Mouse (Mus musculus): ENCODE data around the gene Scap. TPM values are rescaled to one million over a fixed set of nuclear protein-coding genes. Genes with fewer than 3 reads are reported as not detected.
"Not testable (repeated sequence)": the region's sequence is repeated elsewhere in the genome, so short reads cannot be mapped to it uniquely, and the experiment has no call there.

Scap gene
- polyA plus RNA-seq, 1 experiment from 2014 or later = 50.2 TPM

- Histone ChIP-seq H3K4me1 (no peaks in the 10 kb centered on the region), H3K4me2 (replicated peaks) (no peak overlapping the region), H3K9ac (replicated peaks) (no peak overlapping the region), H3K27me3 (no peaks in the 10 kb centered on the region), H3K36me3 (peaks cover 49% of the 10 kb centered on the region), H3K4me3 (no peak overlapping the region), H3K27ac (replicated peaks) (no peak overlapping the region), H3K9me3 (no peaks in the 10 kb centered on the region)
- WGBS = 92% methylated on average over 6 of the region's 6 CpGs
- no peak for ATAC-seq (replicated peaks)
Observed at GRCm38 (mm10) chr9:110315410-110315809, 17.7 kb upstream of the Scap start.

DNA sequence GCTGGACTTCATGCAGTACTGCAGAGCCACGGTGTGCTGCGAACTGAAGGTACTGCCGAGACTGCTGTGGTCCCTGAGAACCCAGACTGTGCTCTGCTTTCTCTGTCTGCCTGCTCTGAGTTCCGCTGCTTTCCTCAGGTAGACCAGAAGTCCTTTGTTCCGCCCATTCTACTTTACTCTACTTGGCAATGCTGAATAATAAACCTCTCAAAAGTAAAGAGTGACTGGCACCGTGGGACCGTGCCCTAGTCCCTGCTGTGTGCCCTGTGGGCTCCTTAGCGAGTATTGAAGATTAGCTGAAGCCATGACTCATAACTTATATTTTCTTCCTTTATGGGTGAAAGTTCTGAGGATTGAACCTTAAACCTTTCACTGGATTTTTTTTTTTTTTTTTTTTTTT, 17.2 kb upstream of the Scap start:
- H3K4me1 ChIP-seq = no peaks in the 10 kb centered on the region
- H3K36me3 ChIP-seq = peaks cover 46% of the 10 kb centered on the region
- H3K4me3 ChIP-seq = no peak overlapping the region
- no peaks in the 10 kb centered on the region for H3K9me3 ChIP-seq
- H3K27me3 ChIP-seq = no peaks in the 10 kb centered on the region
- H3K4me2 ChIP-seq (replicated peaks) = no peak overlapping the region
- no peak overlapping the region for H3K9ac ChIP-seq (replicated peaks)
- no peak overlapping the region for H3K27ac ChIP-seq (replicated peaks)
- WGBS = 94% methylated on average over 8 of the region's 8 CpGs
- ATAC-seq (replicated peaks) = no peak

- ATAC-seq (replicated peaks) = no peak
- Histone ChIP-seq H3K9ac (replicated peaks) (no peak overlapping the region), H3K9me3 (no peaks in the 10 kb centered on the region), H3K4me3 (no peak overlapping the region), H3K36me3 (peaks cover 47% of the 10 kb centered on the region), H3K27ac (replicated peaks) (no peak overlapping the region), H3K4me1 (no peaks in the 10 kb centered on the region), H3K4me2 (replicated peaks) (no peak overlapping the region), H3K27me3 (no peaks in the 10 kb centered on the region)
- 96% methylated on average over 8 of the region's 8 CpGs for WGBS
Observed at GRCm38 (mm10) chr9:110316503-110316902, 16.6 kb upstream of the Scap start.

- no peak overlapping the region for H3K4me3 ChIP-seq
- no peak overlapping the region for H3K9ac ChIP-seq (replicated peaks)
- H3K27me3 ChIP-seq = no peaks in the 10 kb centered on the region
- H3K4me2 ChIP-seq (replicated peaks) = no peak overlapping the region
- H3K4me1 ChIP-seq = no peaks in the 10 kb centered on the region
- WGBS = 85% methylated on average over 10 of the region's 10 CpGs
- peaks cover 25% of the 10 kb centered on the region for H3K36me3 ChIP-seq
- ATAC-seq (replicated peaks) = no peak
- H3K9me3 ChIP-seq = no peaks in the 10 kb centered on the region
- no peak overlapping the region for H3K27ac ChIP-seq (replicated peaks)
Observed at GRCm38 (mm10) chr9:110320769-110321168, 12.3 kb upstream of the Scap start.

DNA sequence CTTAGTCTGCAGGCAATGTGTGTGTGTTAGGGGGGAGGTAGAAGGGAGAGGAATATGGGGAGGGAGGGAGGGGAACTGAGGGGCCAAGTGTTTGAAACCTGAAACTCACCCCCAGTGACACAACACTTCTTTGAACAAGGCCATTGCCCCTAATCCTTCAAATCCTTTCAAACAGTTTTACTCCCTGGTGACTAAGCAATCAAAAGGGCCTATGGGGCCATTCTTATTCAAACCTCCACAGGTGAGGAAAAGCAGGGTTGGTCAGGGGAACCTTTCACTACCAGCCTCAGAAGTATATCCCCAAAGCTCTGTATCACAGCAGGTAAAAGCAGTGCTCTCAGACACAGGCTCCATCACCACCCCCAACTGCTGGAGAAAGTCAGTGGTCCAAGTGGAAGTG, 10.1 kb upstream of the Scap start:
- Histone ChIP-seq H3K9me3 (no peaks in the 10 kb centered on the region), H3K9ac (replicated peaks) (no peak overlapping the region), H3K27me3 (no peaks in the 10 kb centered on the region), H3K27ac (replicated peaks) (no peak overlapping the region), H3K4me2 (replicated peaks) (no peak overlapping the region), H3K36me3 (peaks cover 19% of the 10 kb centered on the region), H3K4me3 (no peak overlapping the region), H3K4me1 (no peaks in the 10 kb centered on the region)
- no peak for ATAC-seq (replicated peaks)

- no peak overlapping the region for H3K9ac ChIP-seq (replicated peaks)
- H3K4me3 ChIP-seq = no peak overlapping the region
- H3K27ac ChIP-seq (replicated peaks) = no peak overlapping the region
- H3K4me2 ChIP-seq (replicated peaks) = no peak overlapping the region
- H3K4me1 ChIP-seq = no peaks in the 10 kb centered on the region
- no peaks in the 10 kb centered on the region for H3K9me3 ChIP-seq
- H3K27me3 ChIP-seq = no peaks in the 10 kb centered on the region
- no peak for ATAC-seq (replicated peaks)
- 91% methylated on average over 1 of the region's 1 CpGs for WGBS
- H3K36me3 ChIP-seq = peaks cover 14% of the 10 kb centered on the region
Observed at GRCm38 (mm10) chr9:110324181-110324580, 8.9 kb upstream of the Scap start.

DNA sequence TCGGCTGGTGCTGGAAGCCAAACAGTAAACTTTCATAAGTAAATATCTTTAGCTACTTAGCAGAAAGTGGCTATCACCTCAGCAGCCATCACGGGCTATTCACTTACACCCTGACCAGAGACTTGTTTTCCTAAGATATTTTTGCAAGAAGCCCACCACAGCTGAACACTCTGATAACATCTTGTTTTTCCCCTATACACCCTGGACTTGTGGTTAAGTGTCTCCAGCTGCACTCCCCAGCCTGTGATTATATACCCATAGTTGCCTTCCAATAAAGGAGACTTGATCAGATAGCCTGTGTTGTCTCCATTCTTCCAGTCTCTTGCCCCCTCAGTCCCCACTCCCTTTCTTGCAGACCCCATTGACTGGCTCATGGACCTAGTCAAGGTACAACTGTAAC, 4.9 kb upstream of the Scap start:
- Histone ChIP-seq H3K36me3 (no peaks in the 10 kb centered on the region), H3K4me2 (replicated peaks) (no peak overlapping the region), H3K9ac (replicated peaks) (no peak overlapping the region), H3K27ac (replicated peaks) (no peak overlapping the region), H3K9me3 (no peaks in the 10 kb centered on the region), H3K27me3 (no peaks in the 10 kb centered on the region), H3K4me1 (no peaks in the 10 kb centered on the region), H3K4me3 (no peak overlapping the region)
- WGBS = 85% methylated on average over 2 of the region's 2 CpGs
- ATAC-seq (replicated peaks) = no peak

DNA sequence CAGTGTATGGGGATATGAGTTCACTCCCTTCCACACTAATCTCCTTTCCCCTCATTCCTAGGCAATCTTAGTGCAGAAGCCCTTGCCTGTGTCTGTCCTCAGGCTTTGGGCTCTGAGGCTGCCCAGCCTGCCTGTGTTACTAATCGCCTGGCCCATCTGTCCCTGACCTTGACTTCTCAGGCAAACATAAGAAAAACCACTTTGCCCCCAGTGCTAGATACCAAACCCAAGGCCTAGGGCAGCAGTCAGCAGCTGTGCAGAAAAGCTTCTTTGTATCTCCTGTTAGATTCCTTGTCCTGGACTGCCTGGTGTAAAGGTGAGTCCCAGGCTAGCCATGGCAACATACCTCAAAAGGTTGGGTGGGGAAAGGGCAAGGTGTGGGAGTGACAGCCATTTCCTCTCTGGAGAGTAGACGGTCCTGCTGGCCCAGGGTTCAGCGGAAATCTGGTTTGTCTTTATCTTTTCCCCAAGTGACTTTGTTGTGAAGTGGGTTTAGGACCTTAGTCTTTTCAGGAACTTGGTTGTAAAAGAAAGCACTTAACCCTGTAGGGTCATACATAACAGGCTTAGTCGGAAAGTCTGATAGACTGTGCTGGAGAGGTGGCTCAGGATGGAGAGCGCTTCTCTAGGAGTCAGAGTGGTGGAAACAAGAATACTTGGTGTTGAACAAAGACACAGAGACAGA, 4.0 kb upstream of the Scap start:
- Histone ChIP-seq H3K4me1 (peaks cover 3% of the 10 kb centered on the region), H3K27me3 (no peaks in the 10 kb centered on the region), H3K36me3 (no peaks in the 10 kb centered on the region), H3K9me3 (no peaks in the 10 kb centered on the region), H3K27ac (replicated peaks) (no peak overlapping the region), H3K4me2 (replicated peaks) (no peak overlapping the region), H3K9ac (replicated peaks) (no peak overlapping the region), H3K4me3 (no peak overlapping the region)
- 78% methylated on average over 5 of the region's 5 CpGs for WGBS
- ATAC-seq (replicated peaks) = no peak

DNA sequence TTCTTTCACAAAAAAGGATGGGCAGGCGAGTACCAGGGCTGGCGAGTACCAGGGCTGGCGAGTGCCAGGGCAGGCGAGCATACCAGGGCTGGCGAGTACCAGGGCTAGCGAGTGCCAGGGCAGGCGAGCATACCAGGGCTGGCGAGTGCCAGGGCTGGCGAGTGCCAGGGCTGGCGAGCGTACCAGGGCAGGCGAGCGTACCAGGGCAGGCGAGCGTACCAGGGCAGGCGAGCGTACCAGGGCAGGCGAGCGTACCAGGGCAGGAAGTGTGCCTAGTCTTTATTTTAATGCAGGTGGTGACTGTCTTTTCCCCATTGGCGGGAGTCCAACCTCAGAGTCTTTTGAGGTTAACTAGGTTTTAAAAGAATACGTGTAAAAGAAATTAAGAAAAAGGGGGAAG, 3.4 kb upstream of the Scap start:
- H3K27me3 ChIP-seq = no peaks in the 10 kb centered on the region
- H3K27ac ChIP-seq (replicated peaks) = no peak overlapping the region
- 63% methylated on average over 21 of the region's 21 CpGs for whole genome bisulfite sequencing
- ATAC-seq (replicated peaks) = no peak
- no peaks in the 10 kb centered on the region for H3K9me3 ChIP-seq
- no peak overlapping the region for H3K4me2 ChIP-seq (replicated peaks)
- peaks cover 8% of the 10 kb centered on the region for H3K4me1 ChIP-seq
- H3K36me3 ChIP-seq = no peaks in the 10 kb centered on the region
- H3K9ac ChIP-seq (replicated peaks) = no peak overlapping the region
- H3K4me3 ChIP-seq = no peak overlapping the region

GRCm38 (mm10) chr9:110330341-110330740, 2.7 kb upstream of the Scap start:
- Histone ChIP-seq H3K9me3 (no peaks in the 10 kb centered on the region), H3K4me3 (no peak overlapping the region), H3K27ac (replicated peaks) (no peak overlapping the region), H3K4me2 (replicated peaks) (no peak overlapping the region), H3K27me3 (no peaks in the 10 kb centered on the region), H3K4me1 (peaks cover 10% of the 10 kb centered on the region), H3K36me3 (no peaks in the 10 kb centered on the region), H3K9ac (replicated peaks) (no peak overlapping the region)
- 58% methylated on average over 6 of the region's 6 CpGs for WGBS
- ATAC-seq (replicated peaks) = no peak

DNA sequence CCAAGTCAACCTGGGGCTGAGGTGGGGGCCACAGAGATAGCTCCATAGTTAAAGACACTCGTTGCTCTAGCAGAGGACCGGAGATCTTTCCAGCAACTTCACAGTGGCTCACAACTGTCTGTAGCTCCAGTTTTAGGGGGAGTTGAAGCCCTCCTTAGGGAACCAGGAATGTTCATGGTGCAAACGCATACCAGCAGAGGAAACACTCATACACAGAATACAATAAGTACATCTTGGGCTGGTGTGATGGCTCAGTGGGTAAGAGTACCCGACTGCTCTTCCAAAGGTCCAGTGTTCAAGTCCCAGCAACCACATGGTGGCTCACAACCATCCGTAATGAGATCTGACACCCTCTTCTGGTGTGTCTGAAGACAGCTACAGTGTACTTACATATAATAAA, 2.2 kb upstream of the Scap start:
- H3K9me3 ChIP-seq; H3K4me2 ChIP-seq (replicated peaks); H3K4me3 ChIP-seq; H3K9ac ChIP-seq (replicated peaks); H3K27ac ChIP-seq (replicated peaks); ATAC-seq (replicated peaks); H3K36me3 ChIP-seq; H3K27me3 ChIP-seq: not testable (repeated sequence)
- WGBS = 92% methylated on average over 5 of the region's 5 CpGs
- H3K4me1 ChIP-seq = peaks cover 10% of the 10 kb centered on the region

DNA sequence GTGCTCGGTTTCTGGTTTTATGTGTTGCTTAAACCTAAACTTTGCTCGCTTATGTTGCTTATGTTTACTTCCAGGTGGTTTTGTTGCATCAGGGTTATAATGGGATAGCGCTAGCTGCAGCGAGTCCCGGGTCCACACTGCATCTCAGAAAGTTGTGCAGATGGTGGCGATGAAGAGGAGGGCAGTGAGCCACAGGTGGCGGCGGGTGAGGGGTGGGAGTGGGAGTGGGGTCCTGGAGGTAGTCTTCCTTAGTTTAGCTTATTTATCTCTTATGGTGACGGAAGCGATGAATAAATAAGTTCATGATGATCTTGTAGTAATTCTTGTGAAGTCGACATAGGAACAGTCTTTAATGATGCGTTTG, 790 bp downstream of the Scap start:
- no peaks in the 10 kb centered on the region for H3K36me3 ChIP-seq
- H3K4me3 ChIP-seq = peak overlapping the region; percentile 75
- peaks cover 10% of the 10 kb centered on the region for H3K4me1 ChIP-seq
- H3K27me3 ChIP-seq = no peaks in the 10 kb centered on the region
- no peaks in the 10 kb centered on the region for H3K9me3 ChIP-seq
- peak overlapping the region; percentile 77 for H3K4me2 ChIP-seq (replicated peaks)
- WGBS = 9% methylated on average over 12 of the region's 12 CpGs
- 0 out of 2 replicates have a peak, but pooled peaks have one; percentile 9 for ATAC-seq (replicated peaks)
- peak overlapping the region; percentile 63 for H3K9ac ChIP-seq (replicated peaks)
- no peak overlapping the region for H3K27ac ChIP-seq (replicated peaks)

GRCm38 (mm10) chr9:110334849-110335248, 1.8 kb downstream of the Scap start:
- H3K27ac ChIP-seq (replicated peaks) = no peak overlapping the region
- no peak overlapping the region for H3K4me2 ChIP-seq (replicated peaks)
- no peaks in the 10 kb centered on the region for H3K36me3 ChIP-seq
- H3K4me1 ChIP-seq = peaks cover 10% of the 10 kb centered on the region
- no peak overlapping the region for H3K9ac ChIP-seq (replicated peaks)
- no peaks in the 10 kb centered on the region for H3K9me3 ChIP-seq
- no peak overlapping the region for H3K4me3 ChIP-seq
- WGBS = 75% methylated on average over 8 of the region's 8 CpGs
- no peaks in the 10 kb centered on the region for H3K27me3 ChIP-seq
- no peak for ATAC-seq (replicated peaks)
